Comparison of ENCODE assay signal across 15 mouse cellular contexts in genomic region chr5:117361590-117361989, GRCm38 (mm10). TPM values are rescaled to one million over a fixed set of nuclear protein-coding genes. Genes with fewer than 3 reads are reported as not detected.
DNase-seq lines count a peak whose midpoint lies in the region; ATAC-seq lines count a peak whose summit lies in the region.
"Had no signal": no experiment of that assay in that cellular context is flagged by ENCODE, and none has a peak within 500 bp of the region (broad histone marks: within the 10 kb centered on the region; RNA-seq: fewer than 3 reads in every experiment).

No protein-coding gene starts in this region.

- peaks cover 64% of the 10 kb centered on the region for H3K4me1 ChIP-seq in heart, embryonic 13.5 days

- peak overlapping the region; percentile 91; the same call in 1 of the 2 replicates for H3K4me2 ChIP-seq in heart, embryonic 13.5 days
- H3K4me2 ChIP-seq: embryonic facial prominence, embryonic 15.5 days; neural tube, embryonic 13.5 days had no signal

- WGBS in heart, embryonic 13.5 days = 79% methylated on average over 4 of the region's 4 CpGs
- 91% methylated on average over 4 of the region's 4 CpGs for WGBS in macrophage (ENCODE audit: missing documents)

- no peak overlapping the region for H3K4me3 ChIP-seq in heart, embryonic 13.5 days
- no peak overlapping the region for H3K4me3 ChIP-seq in macrophage (ENCODE audit: inconsistent target)
- H3K4me3 ChIP-seq: embryonic facial prominence, embryonic 15.5 days; neural tube, embryonic 13.5 days had no signal

- H3K9me3 ChIP-seq in heart, embryonic 13.5 days = no peaks in the 10 kb centered on the region
- H3K9me3 ChIP-seq: embryonic facial prominence, embryonic 15.5 days; neural tube, embryonic 13.5 days had no signal

- no peaks in the 10 kb centered on the region for H3K27me3 ChIP-seq in heart, embryonic 13.5 days (replicated peaks)
- H3K27me3 ChIP-seq: embryonic facial prominence, embryonic 15.5 days; neural tube, embryonic 13.5 days had no signal

- peak overlapping the region; percentile 89 for H3K27ac ChIP-seq in heart, embryonic 13.5 days (replicated peaks)
- peak overlapping the region; percentile 71 for H3K27ac ChIP-seq in macrophage
- H3K27ac ChIP-seq: neural tube, embryonic 13.5 days had no signal

- H3K9ac ChIP-seq in heart, embryonic 13.5 days = no peak overlapping the region
- H3K9ac ChIP-seq: embryonic facial prominence, embryonic 15.5 days; neural tube, embryonic 13.5 days had no signal

- peaks cover 33% of the 10 kb centered on the region for H3K36me3 ChIP-seq in heart, embryonic 13.5 days
- peaks cover 31% of the 10 kb centered on the region for H3K36me3 ChIP-seq in macrophage (ENCODE audit: inconsistent target)

- no peak for ATAC-seq in heart, embryonic 13.5 days (ENCODE audit: extremely low read depth, insufficient number of reproducible peaks, low FRiP score, low TSS enrichment)
- ATAC-seq: activated CD4-positive, CD25-positive, alpha-beta regulatory T cell, adult 4 months; midbrain, embryonic 16.5 days had no signal

- no peak for DNase-seq in heart, postnatal 4 days
- DNase-seq in layer of hippocampus, adult 9-11 months = peak; percentile 57
- DNase-seq in layer of hippocampus, postnatal 14 days (ENCODE audit: low spot score in 2 of 2) = no peak
- DNase-seq in MN1 (ENCODE audit: low spot score) = peak; percentile 47
- DNase-seq in urinary bladder, adult 2 months (ENCODE audit: low spot score) = no peak
- DNase-seq in spleen, postnatal 14 days (ENCODE audit: low spot score in 2 of 2) = no peak
- DNase-seq: left cerebral cortex, postnatal 4 days; spleen, adult 18-20 months; thymus, adult 2 months had no signal

- peaks cover 91% of the 10 kb centered on the region for H3K79me2 ChIP-seq in macrophage (ENCODE audit: inconsistent target)

RNA-seq across cellular contexts. Expression of gene Wsb2, which starts 4.5 kb away (rescaled TPM):
- 74.2 and 79.3 TPM in 2 replicates for polyA plus RNA-seq in heart, embryonic 13.5 days (2015; fragmentation: Nextera tagmentation; extraction: Ambion mirVana)
- 100 to 1,000 TPM; 124 to 127 TPM for total RNA-seq in heart, postnatal 4 days (2021)
- 100 to 1,000 TPM; 376 to 378 TPM for total RNA-seq in layer of hippocampus, postnatal 14 days (2021)
- total RNA-seq in macrophage (2018; cell fraction: chromatin; rRNA removed) = 100 to 1,000 TPM; 104 to 399 (median 174) TPM
- 100 to 1,000 TPM in 25 of 26 experiments, 10 to 100 TPM in 1; 98.9 to 192 (median 133) TPM for total RNA-seq in macrophage (2018; cell fraction: cytosol; rRNA removed)
- 100 to 1,000 TPM; 109 to 256 (median 145) TPM for total RNA-seq in macrophage (2018; cell fraction: nucleus; rRNA removed)
- polyA plus RNA-seq in macrophage (2018) = 113 to 142 TPM (median 114 TPM) in 3 replicates
- 86.6 and 94.6 TPM in 2 replicates for polyA plus RNA-seq in urinary bladder, adult 2 months (2012; rRNA removed)

RNA-seq across cellular contexts. Expression of gene Rfc5, which starts 27.3 kb away (rescaled TPM):
- polyA plus RNA-seq in heart, embryonic 13.5 days (2015; fragmentation: Nextera tagmentation; extraction: Ambion mirVana) = 64.3 and 67.7 TPM in 2 replicates
- total RNA-seq in heart, postnatal 4 days (2021) = 10 to 100 TPM; 26.5 to 30.3 TPM
- total RNA-seq in layer of hippocampus, postnatal 14 days (2021) = 10 to 100 TPM; 20.3 to 21.0 TPM
- total RNA-seq in macrophage (2018; cell fraction: chromatin; rRNA removed) = 10 to 100 TPM in 19 of 26 experiments, 1 to 10 TPM in 7; 2.1 to 51.1 (median 17.2) TPM
- total RNA-seq in macrophage (2018; cell fraction: cytosol; rRNA removed) = 10 to 100 TPM in 13 of 26 experiments, 1 to 10 TPM in 13; 5.8 to 16.0 (median 9.9) TPM
- 10 to 100 TPM in 13 of 26 experiments, 1 to 10 TPM in 13; 2.0 to 30.9 (median 10.7) TPM for total RNA-seq in macrophage (2018; cell fraction: nucleus; rRNA removed)
- polyA plus RNA-seq in macrophage (2018) = 9.5 to 24.0 TPM (median 13.0 TPM) in 3 replicates
- polyA plus RNA-seq in urinary bladder, adult 2 months (2012; rRNA removed) = 13.0 and 15.4 TPM in 2 replicates

RNA-seq across cellular contexts. Expression of gene Vsig10, which starts 42.7 kb away (rescaled TPM):
- 7.6 and 8.1 TPM in 2 replicates for polyA plus RNA-seq in heart, embryonic 13.5 days (2015; fragmentation: Nextera tagmentation; extraction: Ambion mirVana)
- 10 to 100 TPM; 12.3 to 18.6 TPM for total RNA-seq in heart, postnatal 4 days (2021)
- 1 to 10 TPM; 3.4 to 6.2 TPM for total RNA-seq in layer of hippocampus, postnatal 14 days (2021)
- total RNA-seq in macrophage (2018; cell fraction: chromatin; rRNA removed) = 1 to 10 TPM in 16 of 26 experiments, under 1 TPM in 9, not detected in 1; 0.31 to 9.0 (median 1.8) TPM
- 1 to 10 TPM in 13 of 26 experiments, under 1 TPM in 13; 0.18 to 3.0 (median 1.00) TPM for total RNA-seq in macrophage (2018; cell fraction: cytosol; rRNA removed)
- 1 to 10 TPM in 22 of 26 experiments, under 1 TPM in 4; 0.39 to 6.1 (median 2.5) TPM for total RNA-seq in macrophage (2018; cell fraction: nucleus; rRNA removed)
- polyA plus RNA-seq in macrophage (2018) = 1.2 to 1.6 TPM (median 1.3 TPM) in 3 replicates
- polyA plus RNA-seq in urinary bladder, adult 2 months (2012; rRNA removed) = 35.6 and 36.4 TPM in 2 replicates

RNA-seq across cellular contexts. Expression of gene Ksr2, which starts 52.2 kb away (rescaled TPM):
- polyA plus RNA-seq in heart, embryonic 13.5 days (2015; fragmentation: Nextera tagmentation; extraction: Ambion mirVana) = 0.07 and 0.13 TPM in 2 replicates
- under 1 TPM; 0.09 to 0.10 TPM for total RNA-seq in heart, postnatal 4 days (2021)
- 10 to 100 TPM; 34.7 to 35.9 TPM for total RNA-seq in layer of hippocampus, postnatal 14 days (2021)
- total RNA-seq in macrophage (2018; cell fraction: chromatin; rRNA removed) = 1 to 10 TPM in 19 of 26 experiments, under 1 TPM in 7; 0.42 to 3.2 (median 1.3) TPM
- under 1 TPM; 0.14 to 0.69 (median 0.28) TPM for total RNA-seq in macrophage (2018; cell fraction: cytosol; rRNA removed)
- 1 to 10 TPM in 12 of 26 experiments, under 1 TPM in 14; 0.17 to 4.9 (median 0.99) TPM for total RNA-seq in macrophage (2018; cell fraction: nucleus; rRNA removed)
- 0.07 to 0.72 TPM (median 0.28 TPM) in 3 replicates for polyA plus RNA-seq in macrophage (2018)
- 0.83 and 1.9 TPM in 2 replicates for polyA plus RNA-seq in urinary bladder, adult 2 months (2012; rRNA removed)

Comparison
In these comparisons a context has a peak if more than half of its experiments do, and no peak if none do; other contexts are left out.
1. DNase-seq: peak in layer of hippocampus, adult 9-11 months (single experiment) and MN1 (single experiment); none in heart, postnatal 4 days (single experiment), layer of hippocampus, postnatal 14 days (0 of 2), urinary bladder, adult 2 months (single experiment) and spleen, postnatal 14 days (0 of 2).